Mouse (Mus musculus): ENCODE measurements around the gene Flt3l.
A peak's percentile ranks its signal among the peaks of the same experiment; 100 is the strongest.
"Not testable (repeated sequence)": the region's sequence is repeated elsewhere in the genome, so short reads cannot be mapped to it uniquely, and the experiment has no call there.

The Flt3l gene

GRCm38 (mm10) chr7:45123186-45123570, 13.1 kb downstream of the Flt3l start:
- DNase-seq: peak; percentile 40 to 52

GRCm38 (mm10) chr7:45122561-45123185, 13.6 kb downstream of the Flt3l start:
- DNase-seq: no peak

- no peak for DNase-seq
Measured at GRCm38 (mm10) chr7:45121966-45122365, 14.3 kb downstream of the Flt3l start.

- DNase-seq: peak; percentile 82 to 90
Measured at GRCm38 (mm10) chr7:45121404-45121803, 14.8 kb downstream of the Flt3l start.

- no peak for DNase-seq
Measured at GRCm38 (mm10) chr7:45119780-45120709, 16.2 kb downstream of the Flt3l start.

GRCm38 (mm10) chr7:45118336-45118735, 17.9 kb downstream of the Flt3l start:
- no peak for DNase-seq

- no peak for DNase-seq
Measured at GRCm38 (mm10) chr7:45117566-45117965, 18.7 kb downstream of the Flt3l start.

GRCm38 (mm10) chr7:45113476-45113875, 22.8 kb downstream of the Flt3l start:
- DNase-seq: no peak

GRCm38 (mm10) chr7:45112529-45112928, 23.7 kb downstream of the Flt3l start:
- DNase-seq: no peak

- DNase-seq: no peak
Measured at GRCm38 (mm10) chr7:45111940-45112339, 24.3 kb downstream of the Flt3l start.

GRCm38 (mm10) chr7:45110089-45110488, 26.1 kb downstream of the Flt3l start:
- not testable (repeated sequence) for DNase-seq

- DNase-seq: no peak
Measured at GRCm38 (mm10) chr7:45107052-45107645, 29.1 kb downstream of the Flt3l start.

GRCm38 (mm10) chr7:45106441-45106840, 29.8 kb downstream of the Flt3l start:
- no peak for DNase-seq

- no peak for DNase-seq
Measured at GRCm38 (mm10) chr7:45105491-45105890, 30.7 kb downstream of the Flt3l start.

- DNase-seq: no peak
Measured at GRCm38 (mm10) chr7:45104941-45105340, 31.3 kb downstream of the Flt3l start.

GRCm38 (mm10) chr7:45103652-45104180, 32.5 kb downstream of the Flt3l start, which contains the start of gene Fcgrt:
Fcgrt (minus strand) TSS chr7:45103851.
- DNase-seq: peak; percentile 93 to 96

- peak in 1 of 2 experiments; percentile 40 for DNase-seq
Measured at GRCm38 (mm10) chr7:45102940-45103585, 33.2 kb downstream of the Flt3l start.

- DNase-seq: no peak
Measured at GRCm38 (mm10) chr7:45102441-45102840, 33.8 kb downstream of the Flt3l start.

- no peak for DNase-seq
Measured at GRCm38 (mm10) chr7:45100046-45100445, 36.2 kb downstream of the Flt3l start.

GRCm38 (mm10) chr7:45098541-45099240, 37.5 kb downstream of the Flt3l start:
- DNase-seq: peak in 1 of 2 experiments; percentile 44

- peak; percentile 47 to 54 for DNase-seq
Measured at GRCm38 (mm10) chr7:45097479-45097878, 38.8 kb downstream of the Flt3l start.

GRCm38 (mm10) chr7:45095965-45096364, 40.3 kb downstream of the Flt3l start:
- DNase-seq: not testable (repeated sequence)

All from lung, postnatal 4 days (tissue).